Mouse (Mus musculus): Measurements from ENCODE around the gene Camk1d. TPM values are rescaled to one million over a fixed set of nuclear protein-coding genes. Genes with fewer than 3 reads are reported as not detected.

The Camk1d gene
- polyA plus RNA-seq, 1 experiment: 14.3 TPM

DNA sequence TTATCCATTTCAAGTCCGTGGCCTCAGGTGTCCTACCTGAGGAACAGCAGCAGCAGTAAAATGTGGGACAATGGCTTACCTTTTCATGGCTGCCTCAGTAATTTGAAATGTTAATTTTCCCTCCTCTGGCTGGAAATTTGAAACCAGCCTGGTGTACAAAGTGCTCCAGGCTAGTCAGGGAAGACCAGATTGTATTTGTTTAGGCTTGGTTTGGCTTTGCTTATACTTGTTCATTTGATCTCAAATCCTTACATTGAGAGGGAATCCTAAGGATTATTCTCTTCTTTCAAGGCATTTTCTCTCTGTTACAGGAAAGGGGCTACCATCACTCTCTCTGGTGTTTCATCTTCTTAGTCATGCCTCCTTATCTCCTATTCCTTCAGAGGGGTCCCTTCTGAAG, 236.8 kb downstream of the Camk1d start:
- WGBS: 90% methylated on average over 1 of the region's 1 CpGs
- TF ChIP-seq POLR2A (IDR thresholded peaks at IDR 0.05; ENCODE audit: low read depth, low read length) (no peak), CTCF (IDR thresholded peaks at IDR 0.05; ENCODE audit: extremely low read depth, insufficient read length, insufficient replicate concordance, low read depth, low read length) (no peak)
- peaks cover 15% of the 10 kb centered on the region; the same call in 1 of the 2 replicates for H3K4me1 ChIP-seq (ENCODE audit: control insufficient read depth, insufficient read depth, insufficient read length, low read length)
- no peak overlapping the region for H3K27ac ChIP-seq (ENCODE audit: insufficient read depth, low read depth, low read length)
- no peaks in the 10 kb centered on the region for H3K36me3 ChIP-seq (ENCODE audit: control insufficient read depth, insufficient read depth, low read length)
- no peak overlapping the region for H3K4me3 ChIP-seq (ENCODE audit: low read depth, low read length)
- H3K27me3 ChIP-seq (ENCODE audit: control insufficient read depth, insufficient read depth, low read length): no peaks in the 10 kb centered on the region

DNA sequence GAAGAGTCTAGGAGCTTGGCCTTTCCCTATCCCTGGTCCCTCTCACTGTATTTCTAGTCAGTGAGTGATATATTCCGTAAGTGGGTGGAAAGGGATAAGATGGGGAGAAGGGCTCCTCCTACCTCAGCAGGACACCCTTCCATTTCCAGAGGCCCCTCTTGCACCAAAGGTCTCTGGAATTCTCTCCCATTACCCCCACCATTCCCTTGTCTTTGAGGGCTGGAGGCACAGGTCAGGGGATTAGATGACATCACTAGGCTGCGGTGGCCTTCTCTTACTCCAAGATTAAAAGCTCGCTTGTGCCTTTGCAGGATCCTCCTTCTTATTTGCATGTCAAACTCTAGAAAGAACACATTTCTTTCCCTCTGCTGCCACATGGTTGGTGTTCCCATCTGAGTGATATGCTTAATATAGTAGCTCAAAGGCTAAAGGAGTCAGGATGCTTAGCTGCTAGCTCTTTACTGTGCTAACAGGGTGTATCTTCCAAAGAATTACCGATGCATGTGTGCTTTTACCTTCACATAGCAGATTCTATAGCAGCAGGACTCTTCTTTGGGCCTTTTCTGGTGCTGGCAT, 244.9 kb downstream of the Camk1d start:
- Histone ChIP-seq H3K36me3 (ENCODE audit: control insufficient read depth, insufficient read depth, low read length) (peaks cover 2% of the 10 kb centered on the region; the same call in 1 of the 2 replicates), H3K27me3 (ENCODE audit: control insufficient read depth, insufficient read depth, low read length) (no peaks in the 10 kb centered on the region), H3K27ac (ENCODE audit: insufficient read depth, low read depth, low read length) (no peak overlapping the region), H3K4me3 (ENCODE audit: low read depth, low read length) (no peak overlapping the region), H3K4me1 (ENCODE audit: control insufficient read depth, insufficient read depth, insufficient read length, low read length) (no peaks in the 10 kb centered on the region)
- TF ChIP-seq POLR2A (IDR thresholded peaks at IDR 0.05; ENCODE audit: low read depth, low read length) (no peak), CTCF (IDR thresholded peaks at IDR 0.05; ENCODE audit: extremely low read depth, insufficient read length, insufficient replicate concordance, low read depth, low read length) (no peak)
- WGBS: 95% methylated on average over 4 of the region's 4 CpGs

DNA sequence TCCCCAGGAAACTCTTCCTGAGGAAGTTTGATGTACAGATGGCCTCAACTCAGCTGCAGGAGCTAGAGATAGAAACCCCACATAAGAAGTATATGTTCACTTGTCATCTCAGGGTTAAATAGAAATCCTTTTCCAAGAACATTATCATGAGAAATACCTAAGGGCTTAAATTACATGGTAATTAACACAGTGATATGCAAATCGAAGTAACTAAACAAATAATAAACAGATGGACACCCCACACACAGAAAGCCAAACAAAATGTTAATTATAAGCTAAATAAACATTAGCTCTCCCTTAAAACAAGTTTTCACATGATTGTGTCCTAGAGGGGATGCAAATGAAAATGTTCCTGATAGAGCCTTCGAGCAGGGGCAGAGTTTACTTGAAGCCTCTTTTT, 246.8 kb downstream of the Camk1d start:
- Histone ChIP-seq H3K27ac (ENCODE audit: insufficient read depth, low read depth, low read length) (no peak overlapping the region), H3K4me3 (ENCODE audit: low read depth, low read length) (no peak overlapping the region), H3K4me1 (ENCODE audit: control insufficient read depth, insufficient read depth, insufficient read length, low read length) (no peaks in the 10 kb centered on the region), H3K27me3 (ENCODE audit: control insufficient read depth, insufficient read depth, low read length) (no peaks in the 10 kb centered on the region), H3K36me3 (ENCODE audit: control insufficient read depth, insufficient read depth, low read length) (peaks cover 2% of the 10 kb centered on the region; the same call in 1 of the 2 replicates)
- TF ChIP-seq CTCF (IDR thresholded peaks at IDR 0.05; ENCODE audit: extremely low read depth, insufficient read length, insufficient replicate concordance, low read depth, low read length): no peak
- no peak for TF ChIP-seq POLR2A (IDR thresholded peaks at IDR 0.05; ENCODE audit: low read depth, low read length)
- 79% methylated on average over 2 of the region's 2 CpGs for WGBS

DNA sequence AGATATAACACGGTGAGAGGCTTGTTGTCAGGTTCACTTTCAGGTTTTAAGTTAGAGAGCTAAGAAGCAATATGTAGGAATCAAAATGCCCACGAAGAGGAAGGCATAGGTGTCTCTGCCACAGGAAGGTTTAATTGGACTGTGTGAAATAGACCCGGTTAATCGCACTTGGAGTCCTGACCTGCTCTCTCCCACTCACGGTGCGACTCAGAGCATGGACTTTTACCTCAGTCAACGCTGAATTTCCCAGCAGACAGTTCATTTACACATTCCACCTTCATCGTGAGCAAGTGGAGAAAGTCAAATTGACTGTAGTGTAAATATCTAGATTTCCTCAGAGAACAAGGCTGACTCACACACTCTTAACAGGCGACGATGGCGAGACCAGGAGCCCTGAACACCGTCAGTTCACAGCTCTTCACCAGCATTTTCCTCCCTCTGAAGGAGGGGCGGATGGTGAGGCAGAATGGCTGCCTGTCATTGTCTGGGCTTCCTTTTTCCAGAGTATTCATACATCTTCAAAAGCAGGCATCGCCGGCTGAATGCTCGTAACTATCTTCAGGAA, 255.6 kb downstream of the Camk1d start:
- 52% methylated on average over 16 of the region's 16 CpGs for WGBS
- H3K27me3 ChIP-seq (ENCODE audit: control insufficient read depth, insufficient read depth, low read length): no peaks in the 10 kb centered on the region
- no peak overlapping the region for H3K27ac ChIP-seq (ENCODE audit: insufficient read depth, low read depth, low read length)
- no peak overlapping the region for H3K4me3 ChIP-seq (ENCODE audit: low read depth, low read length)
- H3K36me3 ChIP-seq (ENCODE audit: control insufficient read depth, insufficient read depth, low read length): no peaks in the 10 kb centered on the region
- peaks cover 16% of the 10 kb centered on the region for H3K4me1 ChIP-seq (ENCODE audit: control insufficient read depth, insufficient read depth, insufficient read length, low read length)
- no peak for TF ChIP-seq CTCF (IDR thresholded peaks at IDR 0.05; ENCODE audit: extremely low read depth, insufficient read length, insufficient replicate concordance, low read depth, low read length)
- TF ChIP-seq POLR2A (IDR thresholded peaks at IDR 0.05; ENCODE audit: low read depth, low read length): no peak

DNA sequence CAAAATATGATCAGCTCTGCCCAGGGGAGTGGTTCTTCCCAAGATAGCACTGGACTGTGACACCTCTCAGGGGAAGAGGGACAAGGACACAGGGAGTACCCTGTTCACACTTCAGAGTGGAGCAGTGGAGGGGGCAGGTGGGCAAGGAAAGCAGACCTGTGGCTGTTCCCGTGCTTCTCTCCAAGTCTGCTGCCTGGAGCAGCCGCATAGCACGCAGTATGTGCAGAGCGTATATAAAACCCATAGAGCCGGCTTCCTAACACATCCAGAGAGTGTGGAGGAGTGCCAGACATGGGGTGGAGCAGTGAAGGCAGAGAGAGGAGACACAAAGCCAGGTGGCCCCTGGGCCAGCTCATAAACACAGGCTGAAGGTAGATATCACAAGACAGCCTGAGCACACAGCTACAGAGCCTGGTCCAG, 256.2 kb downstream of the Camk1d start:
- no peak overlapping the region for H3K27ac ChIP-seq (ENCODE audit: insufficient read depth, low read depth, low read length)
- WGBS: 35% methylated on average over 5 of the region's 5 CpGs

DNA sequence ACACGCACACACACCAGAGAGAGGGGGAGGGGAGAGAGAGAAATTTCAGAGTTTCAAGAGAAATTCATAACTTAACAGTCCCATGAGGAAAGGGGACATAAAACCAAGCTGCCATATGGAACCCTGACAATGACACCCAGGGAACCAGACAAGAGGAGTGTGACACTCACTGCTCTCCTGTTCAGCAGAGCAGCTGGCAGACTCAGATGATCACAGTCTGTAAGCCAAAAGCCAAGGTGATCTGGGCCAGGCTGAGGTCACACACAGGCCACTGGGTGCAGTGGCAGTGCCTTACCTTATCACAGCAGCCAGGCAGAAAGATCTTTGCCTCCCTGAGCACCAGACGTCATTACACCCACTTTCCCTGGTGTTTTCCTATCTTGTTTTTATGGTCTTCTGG, 258.2 kb downstream of the Camk1d start:
- no peak overlapping the region for H3K27ac ChIP-seq (ENCODE audit: insufficient read depth, low read depth, low read length)
- peaks cover 16% of the 10 kb centered on the region for H3K4me1 ChIP-seq (ENCODE audit: control insufficient read depth, insufficient read depth, insufficient read length, low read length)
- H3K36me3 ChIP-seq (ENCODE audit: control insufficient read depth, insufficient read depth, low read length): no peaks in the 10 kb centered on the region
- TF ChIP-seq CTCF (IDR thresholded peaks at IDR 0.05; ENCODE audit: extremely low read depth, insufficient read length, insufficient replicate concordance, low read depth, low read length): no peak
- TF ChIP-seq POLR2A (IDR thresholded peaks at IDR 0.05; ENCODE audit: low read depth, low read length): no peak
- H3K4me3 ChIP-seq (ENCODE audit: low read depth, low read length): no peak overlapping the region
- WGBS: 65% methylated on average over 2 of the region's 2 CpGs
- H3K27me3 ChIP-seq (ENCODE audit: control insufficient read depth, insufficient read depth, low read length): no peaks in the 10 kb centered on the region

More for the DNA sequence above, 256.2 kb downstream of the Camk1d start:
- Histone ChIP-seq H3K27me3 (ENCODE audit: control insufficient read depth, insufficient read depth, low read length) (no peaks in the 10 kb centered on the region), H3K4me3 (ENCODE audit: low read depth, low read length) (no peak overlapping the region), H3K4me1 (ENCODE audit: control insufficient read depth, insufficient read depth, insufficient read length, low read length) (peaks cover 16% of the 10 kb centered on the region), H3K36me3 (ENCODE audit: control insufficient read depth, insufficient read depth, low read length) (no peaks in the 10 kb centered on the region)
- TF ChIP-seq CTCF (IDR thresholded peaks at IDR 0.05; ENCODE audit: extremely low read depth, insufficient read length, insufficient replicate concordance, low read depth, low read length): no peak
- TF ChIP-seq POLR2A (IDR thresholded peaks at IDR 0.05; ENCODE audit: low read depth, low read length): no peak

DNA sequence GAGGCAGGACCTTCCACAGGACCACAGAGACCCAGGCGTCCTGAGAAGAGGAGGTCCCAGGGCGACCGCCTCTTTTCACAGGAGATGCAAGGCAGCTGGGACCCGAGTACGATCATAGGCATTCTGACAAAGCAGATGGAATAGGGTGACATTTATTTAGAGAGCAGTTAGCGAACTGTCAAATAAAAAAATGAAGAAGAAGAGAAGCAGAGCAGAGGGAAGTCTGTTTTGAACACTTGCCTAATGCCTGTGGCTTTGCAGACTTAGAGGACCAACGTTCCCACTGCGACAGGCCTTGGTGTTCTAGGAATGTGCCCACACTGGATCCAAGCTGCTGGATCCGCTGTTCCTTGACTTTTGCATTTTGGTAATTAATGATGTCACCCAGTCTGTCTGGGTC, 259.5 kb downstream of the Camk1d start:
- TF ChIP-seq POLR2A (IDR thresholded peaks at IDR 0.05; ENCODE audit: low read depth, low read length) (no peak), CTCF (IDR thresholded peaks at IDR 0.05; ENCODE audit: extremely low read depth, insufficient read length, insufficient replicate concordance, low read depth, low read length) (no peak)
- peaks cover 16% of the 10 kb centered on the region for H3K4me1 ChIP-seq (ENCODE audit: control insufficient read depth, insufficient read depth, insufficient read length, low read length)
- H3K27me3 ChIP-seq (ENCODE audit: control insufficient read depth, insufficient read depth, low read length): no peaks in the 10 kb centered on the region
- no peaks in the 10 kb centered on the region for H3K36me3 ChIP-seq (ENCODE audit: control insufficient read depth, insufficient read depth, low read length)
- H3K27ac ChIP-seq (ENCODE audit: insufficient read depth, low read depth, low read length): no peak overlapping the region
- no peak overlapping the region for H3K4me3 ChIP-seq (ENCODE audit: low read depth, low read length)
- 78% methylated on average over 9 of the region's 9 CpGs for WGBS

Data from small intestine, adult 2 months (tissue).